Mouse (Mus musculus) WW6 (cell line): Measurements from ENCODE around the gene Ubxn10.

Experiments used
- DNase-seq: peaks from one replicate; pipeline ENCODE4 v3.0.0-alpha.2; 2013; ENCODE audit warnings: low read depth, low spot score

Gene Ubxn10

GRCm38 (mm10) chr4:138737031-138737430 lies at the start of gene Ubxn10:
Gene Ubxn10, minus strand, starts transcription at chr4:138737167.
- DNase-seq, result no peak

- DNase-seq, result no peak
These were observed 49.2 kb upstream of the Ubxn10 start for GRCm38 (mm10) chr4:138786141-138786540.

- no peak for DNase-seq
These were observed 48.8 kb upstream of the Ubxn10 start for GRCm38 (mm10) chr4:138785721-138786120.

GRCm38 (mm10) chr4:138782098-138782497 lies 45.1 kb upstream of the Ubxn10 start:
- DNase-seq, result no peak

- DNase-seq, result no peak
These were observed 43.3 kb upstream of the Ubxn10 start for GRCm38 (mm10) chr4:138780300-138780699.

- DNase-seq, result no peak
These were observed 40.7 kb upstream of the Ubxn10 start for GRCm38 (mm10) chr4:138777417-138778407.

- no peak for DNase-seq
These were observed 38.5 kb upstream of the Ubxn10 start, which contains the start of gene Pla2g2d for GRCm38 (mm10) chr4:138775435-138775834. Gene Pla2g2d, plus strand, starts transcription at chr4:138775735.

GRCm38 (mm10) chr4:138772386-138772785 lies 35.4 kb upstream of the Ubxn10 start:
- no peak for DNase-seq

- no peak for DNase-seq
These were observed 35.0 kb upstream of the Ubxn10 start for GRCm38 (mm10) chr4:138771970-138772369.

GRCm38 (mm10) chr4:138762266-138762665 lies 25.3 kb upstream of the Ubxn10 start:
- no peak for DNase-seq

- no peak for DNase-seq
These were observed 20.4 kb upstream of the Ubxn10 start, which contains the start of gene Pla2g2f for GRCm38 (mm10) chr4:138757416-138757815. Gene Pla2g2f, minus strand, starts transcription at chr4:138757626.

GRCm38 (mm10) chr4:138755983-138756382 lies 19.0 kb upstream of the Ubxn10 start:
- DNase-seq, result no peak

GRCm38 (mm10) chr4:138755439-138755838 lies 18.5 kb upstream of the Ubxn10 start:
- DNase-seq, result no peak

- no peak for DNase-seq
These were observed 17.5 kb upstream of the Ubxn10 start for GRCm38 (mm10) chr4:138754432-138754831.

- DNase-seq, result no peak
These were observed 16.6 kb upstream of the Ubxn10 start for GRCm38 (mm10) chr4:138753608-138754007.

- no peak for DNase-seq
These were observed 15.6 kb upstream of the Ubxn10 start for GRCm38 (mm10) chr4:138752603-138753002.

- DNase-seq, result no peak
These were observed 11.6 kb upstream of the Ubxn10 start for GRCm38 (mm10) chr4:138748369-138749072.

- DNase-seq, result no peak
These were observed 10.9 kb upstream of the Ubxn10 start for GRCm38 (mm10) chr4:138747851-138748250.

- no peak for DNase-seq
These were observed 9.9 kb upstream of the Ubxn10 start for GRCm38 (mm10) chr4:138746866-138747265.

GRCm38 (mm10) chr4:138745884-138746283 lies 8.9 kb upstream of the Ubxn10 start:
- DNase-seq, result no peak

GRCm38 (mm10) chr4:138739136-138739851 lies 2.3 kb upstream of the Ubxn10 start:
- no peak for DNase-seq

GRCm38 (mm10) chr4:138734863-138735262 lies 2.1 kb downstream of the Ubxn10 start:
- no peak for DNase-seq
